Mouse (Mus musculus) cerebellum, adult 2 months (tissue): ENCODE measurements around the gene Zfp758.

ENCODE experiments used
- CTCF ChIP-seq: fragments of 200-500 bp; IDR thresholded peaks from 2 replicates; pipeline ENCODE4 v1.5.1; 2011; ENCODE audit warnings: low read depth, mild to moderate bottlenecking, control low read depth, low read length, moderate library complexity, borderline replicate concordance; ENCODE audit not compliant: insufficient read depth
- POLR2A ChIP-seq: fragments of 200-500 bp; IDR thresholded peaks from 2 replicates; pipeline ENCODE4 v1.6.1; 2011; ENCODE audit warnings: low read length, control low read depth, borderline replicate concordance; ENCODE audit not compliant: insufficient read depth

DNA sequence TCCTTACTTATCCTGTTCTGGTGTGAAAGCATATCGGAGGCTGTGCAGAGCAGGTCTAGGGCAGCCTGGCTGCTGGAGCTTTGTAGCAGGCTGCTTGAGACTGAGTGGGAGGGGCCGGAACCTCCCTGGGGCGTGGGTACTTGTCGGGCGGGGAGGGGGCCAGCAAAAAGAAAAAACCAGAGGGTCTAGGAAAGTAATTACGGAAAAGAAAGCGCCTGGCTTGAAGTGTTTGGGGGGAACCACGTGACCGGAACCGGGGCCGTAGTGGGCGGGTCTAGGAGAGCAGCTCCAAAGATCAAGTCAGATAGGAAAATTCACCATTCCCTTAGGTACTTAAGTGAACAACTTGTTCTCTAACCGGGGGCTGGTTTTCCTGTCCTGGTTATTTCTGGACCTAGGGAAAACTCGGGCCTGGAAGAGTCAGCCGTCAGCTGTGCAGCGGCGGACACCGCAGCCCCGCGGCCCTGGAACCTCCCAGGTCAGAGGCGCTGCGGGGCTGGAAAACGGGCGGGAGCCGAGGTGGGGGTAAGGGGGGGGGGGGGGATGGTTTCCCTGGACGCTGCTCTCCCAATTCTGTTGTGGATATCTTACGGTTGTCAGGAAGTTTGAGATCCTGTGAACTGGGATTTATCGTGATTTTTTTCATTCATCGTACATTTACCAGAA is 62.8 kb downstream of the Zfp758 start, which contains the start of gene Zfp946:
- TF ChIP-seq CTCF: no peak
- peak; percentile 15; the same call in 1 of the 2 replicates for TF ChIP-seq POLR2A
